In genomic region chr4:129662255-129662813, GRCm38 (mm10) we compare ENCODE assay signal across 24 mouse cellular contexts. TPM values are rescaled to one million over a fixed set of nuclear protein-coding genes. Genes with fewer than 3 reads are reported as not detected.
DNase-seq lines count a peak whose midpoint lies in the region; TF ChIP-seq lines count a peak whose summit lies in the region.
"Had no signal": no experiment of that assay in that cellular context is flagged by ENCODE, and none has a peak within 500 bp of the region (broad histone marks: within the 10 kb centered on the region; RNA-seq: fewer than 3 reads in every experiment).

No protein-coding gene starts in this region.

- no peak overlapping the region for H3K4me3 ChIP-seq in layer of hippocampus, adult 2 months
- H3K4me3 ChIP-seq: embryonic facial prominence, embryonic 12.5 days; erythroblast, embryonic 14.5 days; forebrain, embryonic 12.5 days; forebrain, embryonic 15.5 days; heart, embryonic 12.5 days; heart, embryonic 15.5 days; hindbrain, embryonic 10.5 days; hindbrain, embryonic 13.5 days had no signal

- H3K27ac ChIP-seq in layer of hippocampus, adult 2 months: peak overlapping the region; percentile 14; the same call in 1 of the 2 replicates
- H3K27ac ChIP-seq: embryonic facial prominence, embryonic 12.5 days; forebrain, embryonic 12.5 days; forebrain, embryonic 15.5 days; heart, embryonic 15.5 days; hindbrain, embryonic 10.5 days; hindbrain, embryonic 13.5 days had no signal

- no peak for TF ChIP-seq CTCF in layer of hippocampus, adult 2 months (conservative IDR thresholded peaks at IDR 0.05)

- no peak for DNase-seq in layer of hippocampus, adult 2 months (ENCODE audit: low spot score in 2 of 2)
- no peak for DNase-seq in layer of hippocampus, postnatal 10 days (ENCODE audit: low spot score in 2 of 2)
- DNase-seq in 416B (ENCODE audit: low read depth) (peak; percentile 26), MN1 (ENCODE audit: low spot score) (peak; percentile 44)
- DNase-seq in lung, adult 18-20 months: no peak
- DNase-seq in spleen, postnatal 10 days (ENCODE audit: low spot score in 2 of 2): no peak
- DNase-seq: adrenal gland, adult 2 months; adrenal gland, postnatal 14 days; cerebellum, adult 11 months; cerebellum, adult 2 months; cerebellum, adult 9-11 months; cerebellum, postnatal 25 days; gastrocnemius, postnatal 25 days; heart, adult 18-20 months; heart, postnatal 10 days; heart, postnatal 36 days had no signal

RNA-seq across cellular contexts. Expression of gene Kpna6, which starts 10.2 kb away (rescaled TPM):
- total RNA-seq in layer of hippocampus, adult 2 months (2021): 10 to 100 TPM; 88.7 to 97.9 TPM
- total RNA-seq in layer of hippocampus, postnatal 10 days (2021): 10 to 100 TPM; 74.7 to 90.0 TPM

RNA-seq across cellular contexts. Expression of gene Txlna, which starts 21.5 kb away (rescaled TPM):
- total RNA-seq in layer of hippocampus, adult 2 months (2021): 10 to 100 TPM; 49.7 to 51.3 TPM
- total RNA-seq in layer of hippocampus, postnatal 10 days (2021): 10 to 100 TPM; 41.4 to 46.8 TPM

RNA-seq across cellular contexts. Expression of gene Tmem39b, which starts 34.3 kb away (rescaled TPM):
- total RNA-seq in layer of hippocampus, adult 2 months (2021): 10 to 100 TPM; 14.6 TPM
- total RNA-seq in layer of hippocampus, postnatal 10 days (2021): 10 to 100 TPM; 13.0 to 13.1 TPM

RNA-seq across cellular contexts. Expression of gene Ccdc28b, which starts 38.6 kb away (rescaled TPM):
- 10 to 100 TPM; 70.2 to 81.0 TPM for total RNA-seq in layer of hippocampus, adult 2 months (2021)
- total RNA-seq in layer of hippocampus, postnatal 10 days (2021): 100 to 1,000 TPM; 123 to 140 TPM

RNA-seq across cellular contexts. Expression of gene Iqcc, which starts 43.4 kb away (rescaled TPM):
- 10 to 100 TPM; 31.5 to 34.3 TPM for total RNA-seq in layer of hippocampus, adult 2 months (2021)
- 10 to 100 TPM; 27.5 to 27.6 TPM for total RNA-seq in layer of hippocampus, postnatal 10 days (2021)

Comparison
In these comparisons a context has a peak if more than half of its experiments do, and no peak if none do; other contexts are left out.
1. DNase-seq: peak in 416B (single experiment) and MN1 (single experiment); none in layer of hippocampus, adult 2 months (0 of 2), layer of hippocampus, postnatal 10 days (0 of 2), lung, adult 18-20 months (0 of 2) and spleen, postnatal 10 days (0 of 2).